Mouse (Mus musculus): ENCODE data around the gene Fbp1.

- TF ChIP-seq POLR2A (IDR thresholded peaks at IDR 0.05; ENCODE audit: insufficient read length, low read depth) (no peak), E2F4 (IDR thresholded peaks at IDR 0.05; ENCODE audit: insufficient read depth) (no peak), REST (IDR thresholded peaks at IDR 0.05; ENCODE audit: insufficient read depth, insufficient read length) (no peak), TCF12 (IDR thresholded peaks at IDR 0.05; ENCODE audit: insufficient read depth, poor library complexity, severe bottlenecking) (no peak), POLR2AphosphoS2 (IDR thresholded peaks at IDR 0.05; ENCODE audit: insufficient read length, low read depth) (no peak), SRF (IDR thresholded peaks at IDR 0.05; ENCODE audit: control insufficient read depth, insufficient read length, low read depth) (no peak), MAX (IDR thresholded peaks at IDR 0.05; ENCODE audit: low read depth) (no peak), USF1 (IDR thresholded peaks at IDR 0.05; ENCODE audit: low read depth) (no peak)
Measured at GRCm38 (mm10) chr13:62876111-62876510, 12.0 kb downstream of the Fbp1 start.

All from myocyte (in vitro differentiated cells).